Mouse (Mus musculus) MEL (cell line): Measurements from ENCODE around the gene Acat3. TPM values are rescaled to one million over a fixed set of nuclear protein-coding genes. Genes with fewer than 3 reads are reported as not detected.

Source experiments
- DNase-seq: peaks from one replicate; pipeline ENCODE4 v3.0.0; 2011; ENCODE audit warnings: low read depth, low spot score
- H3K27ac ChIP-seq: 2 replicates; pipeline ENCODE4 v1.5.1; 2012; ENCODE audit warnings: low read depth, mild to moderate bottlenecking, control low read depth, low read length, moderate library complexity; ENCODE audit not compliant: control insufficient read depth
- H3K27me3 ChIP-seq, 2 experiments: fragments of 150-350 bp in 1 of 2; sonication (generic) in 1 of 2; 2 replicates each; pipeline ENCODE4 v1.6.1; 2012; ENCODE audit warnings: low read length in 2 of 2, mild to moderate bottlenecking in 2 of 2, improper control_type of control experiment in 1 of 2, moderate library complexity in 1 of 2; ENCODE audit not compliant: insufficient read depth in 2 of 2, control insufficient read depth in 1 of 2
- H3K36me3 ChIP-seq, 2 experiments: 2 replicates each; pipeline ENCODE4 v1.6.1; 2012 to 2014; ENCODE audit warnings: low read length in 2 of 2, improper control_type of control experiment in 1 of 2, inconsistent platforms in 1 of 2, mild to moderate bottlenecking in 1 of 2; ENCODE audit not compliant: insufficient read depth in 2 of 2, control insufficient read depth in 1 of 2
- H3K4me1 ChIP-seq, 2 experiments: fragments of 150-350 bp in 1 of 2; sonication (generic) in 1 of 2; 2 replicates each; pipeline ENCODE4 v1.6.1; 2012; ENCODE audit warnings: low read length in 2 of 2, improper control_type of control experiment in 1 of 2, mild to moderate bottlenecking in 1 of 2; ENCODE audit not compliant: insufficient read depth in 2 of 2, control insufficient read depth in 1 of 2
- H3K4me3 ChIP-seq, 2 experiments: fragments of 150-350 bp in 1 of 2; sonication (generic) in 1 of 2; 2 replicates each; pipeline ENCODE4 v1.5.1; 2012; ENCODE audit warnings: low read depth in 2 of 2, low read length in 2 of 2, mild to moderate bottlenecking in 2 of 2, moderate library complexity in 2 of 2, control low read depth in 1 of 2, improper control_type of control experiment in 1 of 2; ENCODE audit not compliant: control insufficient read depth in 1 of 2, insufficient read depth in 1 of 2
- H3K79me2 ChIP-seq: 2 replicates; pipeline ENCODE4 v1.6.1; 2012; ENCODE audit warnings: mild to moderate bottlenecking, low read length, moderate library complexity; ENCODE audit not compliant: control insufficient read depth, poor library complexity, insufficient read depth
- H3K9ac ChIP-seq: 2 replicates; pipeline ENCODE4 v1.6.1; 2012; ENCODE audit warnings: low read depth, mild to moderate bottlenecking, control low read depth, low read length, moderate library complexity; ENCODE audit not compliant: control insufficient read depth, poor library complexity, severe bottlenecking
- H3K9me3 ChIP-seq: fragments of 150-350 bp; sonication (generic); replicated peaks from 2 replicates; pipeline ENCODE4 v1.6.1; 2012; ENCODE audit warnings: mild to moderate bottlenecking, low read length, improper control_type of control experiment, moderate library complexity; ENCODE audit not compliant: insufficient read depth
- CHD1 ChIP-seq: IDR thresholded peaks from 2 replicates; pipeline ENCODE4 v1.6.1; 2012; ENCODE audit warnings: low read depth, mild to moderate bottlenecking, inconsistent platforms, low read length, improper control_type of control experiment
- CHD2 ChIP-seq: IDR thresholded peaks from 2 replicates; pipeline ENCODE4 v1.6.1; 2011; ENCODE audit warnings: low read length, improper control_type of control experiment
- CTCF ChIP-seq, 3 experiments: IDR thresholded peaks in 2 of 3; conservative IDR thresholded peaks in 1 of 3; 2 replicates each; pipeline ENCODE4 v1.5.1; 2011 to 2012; ENCODE audit warnings: low read length in 3 of 3, low read depth in 2 of 3, mild to moderate bottlenecking in 2 of 3, improper control_type of control experiment in 1 of 3, inconsistent platforms in 1 of 3, mixed read lengths in 1 of 3, moderate library complexity in 1 of 3; ENCODE audit not compliant: control insufficient read depth in 1 of 3, insufficient read depth in 1 of 3, poor library complexity in 1 of 3, severe bottlenecking in 1 of 3
- ELF1 ChIP-seq: IDR thresholded peaks from 2 replicates; pipeline ENCODE4 v1.6.1; 2014; ENCODE audit warnings: low read depth, mild to moderate bottlenecking, inconsistent platforms, low read length, improper control_type of control experiment, moderate library complexity
- EP300 ChIP-seq, 2 experiments: IDR thresholded peaks; 2 replicates each; pipeline ENCODE4 v1.6.1; 2011; ENCODE audit warnings: improper control_type of control experiment in 2 of 2, low read length in 2 of 2, low read depth in 1 of 2, mild to moderate bottlenecking in 1 of 2
- JUND ChIP-seq: IDR thresholded peaks from 2 replicates; pipeline ENCODE4 v1.6.1; 2011; ENCODE audit warnings: low read depth, mild to moderate bottlenecking, improper control_type of control experiment, low read length
- MAFK ChIP-seq: IDR thresholded peaks from 2 replicates; pipeline ENCODE4 v1.6.1; 2011; ENCODE audit warnings: low read depth, mild to moderate bottlenecking, low read length, improper control_type of control experiment, borderline replicate concordance
- MXI1 ChIP-seq: IDR thresholded peaks from 2 replicates; pipeline ENCODE4 v1.6.1; 2011; ENCODE audit warnings: mild to moderate bottlenecking, low read depth, low read length, improper control_type of control experiment
- MYB ChIP-seq: IDR thresholded peaks from 2 replicates; pipeline ENCODE4 v1.6.1; 2011; ENCODE audit warnings: mild to moderate bottlenecking, low read depth, low read length, improper control_type of control experiment
- MYC ChIP-seq: IDR thresholded peaks from 2 replicates; pipeline ENCODE4 v1.6.1; 2011; ENCODE audit warnings: low read depth, mild to moderate bottlenecking, low read length, improper control_type of control experiment, moderate library complexity
- NELFE ChIP-seq: IDR thresholded peaks from 2 replicates; pipeline ENCODE4 v1.6.1; 2011; ENCODE audit warnings: low read depth, low read length, improper control_type of control experiment
- NRF1 ChIP-seq: IDR thresholded peaks from 2 replicates; pipeline ENCODE4 v1.6.1; 2014; ENCODE audit warnings: low read depth, mild to moderate bottlenecking, inconsistent platforms, low read length, improper control_type of control experiment, moderate library complexity; ENCODE audit not compliant: poor library complexity, insufficient read depth, severe bottlenecking
- POLR2A ChIP-seq, 2 experiments: IDR thresholded peaks; 2 replicates each; pipeline ENCODE4 v1.6.1; 2011 to 2012; ENCODE audit warnings: low read length in 2 of 2, mild to moderate bottlenecking in 2 of 2, control low read depth in 1 of 2, improper control_type of control experiment in 1 of 2, low read depth in 1 of 2, moderate library complexity in 1 of 2; ENCODE audit not compliant: control insufficient read depth in 1 of 2, insufficient read depth in 1 of 2, poor library complexity in 1 of 2
- POLR2AphosphoS2 ChIP-seq: IDR thresholded peaks from 2 replicates; pipeline ENCODE4 v1.6.1; 2011; ENCODE audit warnings: low read length, improper control_type of control experiment
- TCF12 ChIP-seq: IDR thresholded peaks from 2 replicates; pipeline ENCODE4 v1.6.1; 2014; ENCODE audit warnings: low read depth, mild to moderate bottlenecking, inconsistent platforms, low read length, improper control_type of control experiment, moderate library complexity
- UBTF ChIP-seq: IDR thresholded peaks from 2 replicates; pipeline ENCODE4 v1.6.1; 2012; ENCODE audit warnings: low read depth, mild to moderate bottlenecking, inconsistent platforms, low read length, improper control_type of control experiment, moderate library complexity, borderline replicate concordance; ENCODE audit not compliant: insufficient read depth
- USF1 ChIP-seq: IDR thresholded peaks from 2 replicates; pipeline ENCODE4 v1.6.1; 2014; ENCODE audit warnings: low read depth, mild to moderate bottlenecking, inconsistent platforms, low read length, improper control_type of control experiment, moderate library complexity
- ZKSCAN1 ChIP-seq: IDR thresholded peaks from 2 replicates; pipeline ENCODE4 v1.6.1; 2012; ENCODE audit warnings: low read depth, mild to moderate bottlenecking, inconsistent platforms, low read length, improper control_type of control experiment, moderate library complexity
- ZMIZ1 ChIP-seq: IDR thresholded peaks from 2 replicates; pipeline ENCODE4 v1.6.1; 2012; ENCODE audit warnings: low read depth, mild to moderate bottlenecking, inconsistent platforms, low read length, improper control_type of control experiment, moderate library complexity
- polyA plus RNA-seq, 2 experiments: library from polyadenylated mRNA; stranded (reverse) in 1 of 2; unstranded in 1 of 2; fragments of >175 nt in 1 of 2; fragments of >200 nt in 1 of 2; gene quantifications; 2 replicates each; pipeline versions ENCODE4 v1.2.1 to v1.2.4; 2012; ENCODE audit warnings: low replicate concordance in 2 of 2, low read depth in 1 of 2; ENCODE audit not compliant: insufficient read length in 2 of 2, insufficient read depth in 1 of 2, missing spikeins in 1 of 2
- total RNA-seq: library from RNA; depleted of rRNA; stranded (reverse); fragments of 300-350 nt; gene quantifications from 2 replicates; pipeline ENCODE4 v1.2.3, GENCODE M21; 2012

Gene Acat3
- total and polyA plus RNA-seq, 3 experiments = 1.0 to 14.6 TPM; not detected in 1

GRCm38 (mm10) chr17:12909361-12910280 lies 30.8 kb downstream of the Acat3 start, which contains the start of gene Pnldc1:
Gene Pnldc1, minus strand, starts transcription at chr17:12910230.
- Histone ChIP-seq H3K9ac (no peak within 1 kb of the TSS), H3K4me1 (0 out of 4 replicates have a peak, but pooled peaks cover 0 to under 1% of the 10 kb centered on the region in 2 experiments), H3K36me3 (peaks cover 5 to 6% of the 10 kb centered on the region in 2 experiments; a peak in 3 of 4 replicates), H3K27me3 (no peaks in the 10 kb centered on the region), H3K4me3 (no peak within 1 kb of the TSS), H3K79me2 (peaks cover 7% of the 10 kb centered on the region)
- TF ChIP-seq CHD1 (no peak), JUND (no peak), USF1 (no peak), POLR2AphosphoS2 (0 out of 2 replicates have a peak, but pooled peaks have one; percentile 8), MAFK (no peak), CHD2 (no peak)
- TF ChIP-seq, all 39 proteins: peak for 1
- Histone ChIP-seq H3K9me3 (no peaks in the 10 kb centered on the region), H3K27ac (no peak within 1 kb of the TSS)
- DNase-seq = no peak

- no peaks in the 10 kb centered on the region for H3K36me3 ChIP-seq
- no peaks in the 10 kb centered on the region for H3K9me3 ChIP-seq
- no peak overlapping the region for H3K4me3 ChIP-seq
- H3K27me3 ChIP-seq = no peaks in the 10 kb centered on the region
- no peaks in the 10 kb centered on the region for H3K4me1 ChIP-seq
- no peak for DNase-seq
- H3K9ac ChIP-seq = no peak overlapping the region
- TF ChIP-seq MAFK (no peak), USF1 (no peak), CHD1 (no peak), UBTF (no peak), MXI1 (no peak), NELFE (no peak), CHD2 (no peak), POLR2A (IDR thresholded peaks at IDR 0.05; ENCODE audit: control insufficient read depth in 1 of 2, insufficient read depth in 1 of 2, low read depth in 1 of 2, low read length in 2 of 2, poor library complexity in 1 of 2) (no peak), TCF12 (no peak), CTCF (IDR thresholded peaks at IDR 0.05 in 2 of 3, conservative IDR thresholded peaks at IDR 0.05 in 1 of 3; ENCODE audit: control insufficient read depth in 1 of 3, insufficient read depth in 1 of 3, low read depth in 2 of 3, low read length in 3 of 3, poor library complexity in 1 of 3, severe bottlenecking in 1 of 3) (no peak), NRF1 (no peak), EP300 (IDR thresholded peaks at IDR 0.05; ENCODE audit: low read depth in 1 of 2, low read length in 2 of 2) (no peak), ELF1 (no peak), MYC (no peak), POLR2AphosphoS2 (no peak), ZKSCAN1 (no peak), MYB (no peak), ZMIZ1 (no peak)
- H3K79me2 ChIP-seq = no peaks in the 10 kb centered on the region
- H3K27ac ChIP-seq = no peak overlapping the region
These were observed 34.0 kb downstream of the Acat3 start for GRCm38 (mm10) chr17:12906436-12906835.
